Mouse (Mus musculus) embryonic facial prominence, embryonic 13.5 days (tissue): ENCODE results near the gene Ubqln5. TPM values are rescaled to one million over a fixed set of nuclear protein-coding genes. Genes with fewer than 3 reads are reported as not detected.

ENCODE experiments used
- ATAC-seq: fragments of 200-750 bp; cut with Nextera tagmentation; 2 replicates; pipeline ENCODE4 v1.8.0; 2017; ENCODE audit warnings: low read depth; ENCODE audit not compliant: insufficient number of reproducible peaks, insufficient read depth, low FRiP score, low TSS enrichment
- H3K27ac ChIP-seq: fragments of 300-500 bp; sonication (generic); 2 replicates; pipeline ENCODE4 v1.5.1; 2015; ENCODE audit warnings: moderate library complexity, mild to moderate bottlenecking, inconsistent platforms
- H3K27me3 ChIP-seq: fragments of 300-500 bp; sonication (generic); 2 replicates; pipeline ENCODE4 v1.6.1; 2015; ENCODE audit warnings: mild to moderate bottlenecking, inconsistent platforms
- H3K36me3 ChIP-seq: fragments of 300-500 bp; sonication (generic); 2 replicates; pipeline ENCODE4 v1.6.1; 2015; ENCODE audit warnings: mild to moderate bottlenecking, inconsistent platforms
- H3K4me1 ChIP-seq: fragments of 300-500 bp; sonication (generic); 2 replicates; pipeline ENCODE4 v1.6.1; 2015; ENCODE audit warnings: inconsistent platforms
- H3K4me2 ChIP-seq: fragments of 300-500 bp; sonication (generic); 2 replicates; pipeline ENCODE4 v1.6.1; 2015; ENCODE audit warnings: moderate library complexity, mild to moderate bottlenecking, inconsistent platforms
- H3K4me3 ChIP-seq: fragments of 300-500 bp; sonication (generic); 2 replicates; pipeline ENCODE4 v1.5.1; 2015; ENCODE audit warnings: mild to moderate bottlenecking, inconsistent platforms
- H3K9ac ChIP-seq: fragments of 300-500 bp; sonication (generic); 2 replicates; pipeline ENCODE4 v1.6.1; 2015; ENCODE audit warnings: mild to moderate bottlenecking, inconsistent platforms
- H3K9me3 ChIP-seq: fragments of 300-500 bp; sonication (generic); 2 replicates; pipeline ENCODE4 v1.6.1; 2016; ENCODE audit warnings: inconsistent platforms
- WGBS: fragments of 180-500 bp; shearing (Covaris S2); methylation state at CpG from one replicate; pipeline ENCODE4 v1.1.7; 2015; ENCODE audit warnings: mixed read lengths; 5-methylcytosine and 5-hydroxymethylcytosine counted together
- polyA plus RNA-seq: library from polyadenylated mRNA; unstranded; fragments of >200 nt; fragmentation: Nextera tagmentation; extraction: Ambion mirVana; gene quantifications from 2 replicates; pipeline ENCODE4 v1.2.1, GENCODE M21; 2015

Ubqln5 gene
- polyA plus RNA-seq = 0.21 TPM in 1 of 2 replicates, not detected in the other

DNA sequence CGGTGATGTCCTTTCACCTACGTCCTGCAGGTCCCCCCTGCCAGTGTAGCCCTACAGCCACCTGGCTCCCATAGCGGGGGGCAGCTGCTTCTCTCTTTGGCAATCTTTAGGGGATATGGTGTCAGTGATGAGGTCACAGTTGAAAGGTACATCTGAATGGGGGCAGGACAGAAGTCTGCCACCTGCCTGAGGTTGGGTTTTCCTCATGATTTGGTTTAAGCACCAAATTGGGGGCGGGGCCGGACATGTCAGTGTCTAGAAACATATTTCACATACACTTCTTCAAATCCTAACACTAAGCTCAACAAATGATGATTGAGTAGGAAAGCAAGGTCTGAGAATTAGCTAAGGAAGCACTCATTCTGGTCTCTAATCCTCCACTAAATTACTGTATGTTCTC, at the start of gene Ubqln5:
Gene Ubqln5 (minus strand): TSS at position 101 of the 400 bp plus-strand sequence.
- no peak within 1 kb of the TSS for H3K27ac ChIP-seq

GRCm38 (mm10) chr7:104179074-104179473, 49.4 kb upstream of the Ubqln5 start:
- Histone ChIP-seq H3K27me3 (no peaks in the 10 kb centered on the region), H3K4me3 (no peak overlapping the region), H3K9me3 (no peaks in the 10 kb centered on the region), H3K36me3 (no peaks in the 10 kb centered on the region), H3K4me1 (no peaks in the 10 kb centered on the region), H3K27ac (no peak overlapping the region), H3K9ac (no peak overlapping the region), H3K4me2 (no peak overlapping the region)
- ATAC-seq = no peak
- WGBS = 89% methylated on average over 1 of the region's 1 CpGs

More for the DNA sequence above, at the start of gene Ubqln5:
- no peak for ATAC-seq
- Histone ChIP-seq H3K4me2 (no peak within 1 kb of the TSS), H3K4me1 (no peaks in the 10 kb centered on the region), H3K9me3 (no peaks in the 10 kb centered on the region), H3K27me3 (no peaks in the 10 kb centered on the region), H3K4me3 (no peak within 1 kb of the TSS), H3K9ac (no peak within 1 kb of the TSS), H3K36me3 (no peaks in the 10 kb centered on the region)
- WGBS = 95% methylated on average over 5 of the region's 5 CpGs

GRCm38 (mm10) chr7:104178422-104179054, 48.9 kb upstream of the Ubqln5 start:
- WGBS = 73% methylated on average over 5 of the region's 5 CpGs

GRCm38 (mm10) chr7:104175085-104175484, 45.5 kb upstream of the Ubqln5 start:
- H3K4me1 ChIP-seq = no peaks in the 10 kb centered on the region
- 42% methylated on average over 1 of the region's 1 CpGs for WGBS
- H3K4me2 ChIP-seq = no peak overlapping the region
- H3K27ac ChIP-seq = no peak overlapping the region
- no peak overlapping the region for H3K4me3 ChIP-seq
- no peaks in the 10 kb centered on the region for H3K36me3 ChIP-seq
- H3K27me3 ChIP-seq = no peaks in the 10 kb centered on the region
- H3K9ac ChIP-seq = no peak overlapping the region
- H3K9me3 ChIP-seq = no peaks in the 10 kb centered on the region
- no peak for ATAC-seq

More at GRCm38 (mm10) chr7:104178422-104179054, 48.9 kb upstream of the Ubqln5 start:
- Histone ChIP-seq H3K4me1 (no peaks in the 10 kb centered on the region), H3K9me3 (no peaks in the 10 kb centered on the region), H3K27ac (no peak overlapping the region), H3K9ac (no peak overlapping the region), H3K27me3 (no peaks in the 10 kb centered on the region), H3K4me2 (no peak overlapping the region), H3K4me3 (no peak overlapping the region), H3K36me3 (no peaks in the 10 kb centered on the region)
- ATAC-seq = no peak

DNA sequence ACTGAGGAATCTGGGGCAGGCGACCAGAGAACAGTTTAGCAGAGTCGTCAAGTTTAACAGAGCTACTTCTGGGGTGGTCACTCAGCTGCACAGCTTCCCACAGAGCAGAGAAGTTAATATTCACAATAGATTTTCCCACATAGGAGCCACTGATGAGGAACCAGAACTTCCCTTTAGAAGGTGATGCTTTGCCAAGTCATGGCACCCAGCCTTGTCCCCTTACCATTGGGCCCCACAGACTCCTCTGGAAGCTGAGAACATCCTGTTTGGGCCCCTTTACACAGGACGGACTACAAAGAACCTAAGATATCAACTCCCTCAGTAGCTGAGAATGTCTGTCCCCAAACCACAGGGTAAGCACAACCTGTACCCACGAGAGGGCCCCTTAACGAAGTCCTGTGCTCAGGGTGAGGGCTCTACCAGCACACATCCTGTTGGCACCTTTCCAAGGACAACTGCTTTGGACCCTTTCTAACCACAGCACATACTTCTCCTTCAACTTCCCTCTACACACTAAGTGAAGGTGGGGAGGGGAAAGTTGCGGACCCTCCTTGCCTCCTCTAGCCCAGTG, 40.1 kb upstream of the Ubqln5 start:
- Histone ChIP-seq H3K4me2 (no peak overlapping the region), H3K36me3 (no peaks in the 10 kb centered on the region), H3K9me3 (no peaks in the 10 kb centered on the region), H3K4me3 (no peak overlapping the region), H3K9ac (no peak overlapping the region), H3K4me1 (no peaks in the 10 kb centered on the region), H3K27ac (no peak overlapping the region), H3K27me3 (no peaks in the 10 kb centered on the region)
- 75% methylated on average over 6 of the region's 6 CpGs for WGBS
- no peak for ATAC-seq

DNA sequence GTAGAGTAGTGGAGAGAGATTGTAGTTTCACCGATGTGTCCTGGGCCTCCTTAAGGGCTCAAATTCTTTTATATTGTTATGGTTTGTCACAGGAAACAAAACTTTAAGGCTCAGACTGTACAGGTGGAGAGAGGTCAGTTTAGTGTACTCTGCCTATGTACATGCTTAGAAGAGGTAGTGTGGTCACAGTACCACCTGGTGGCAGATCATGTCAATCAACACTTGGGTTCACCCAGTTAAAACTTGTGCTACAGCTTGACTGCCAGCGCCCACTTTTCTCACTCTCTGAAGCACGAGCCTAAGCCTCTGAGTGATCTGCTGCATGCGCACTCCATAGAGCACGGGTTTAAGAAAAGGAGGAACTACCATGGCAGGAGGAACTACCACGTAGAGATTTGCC, 37.5 kb upstream of the Ubqln5 start:
- no peaks in the 10 kb centered on the region for H3K36me3 ChIP-seq
- no peak overlapping the region for H3K4me2 ChIP-seq
- no peak overlapping the region for H3K4me3 ChIP-seq
- H3K27me3 ChIP-seq = no peaks in the 10 kb centered on the region
- H3K9ac ChIP-seq = no peak overlapping the region
- H3K27ac ChIP-seq = no peak overlapping the region
- 88% methylated on average over 6 of the region's 6 CpGs for WGBS
- no peaks in the 10 kb centered on the region for H3K9me3 ChIP-seq
- ATAC-seq = no peak
- no peaks in the 10 kb centered on the region for H3K4me1 ChIP-seq

- no peak within 1 kb of the TSS for H3K4me2 ChIP-seq
- no peaks in the 10 kb centered on the region for H3K9me3 ChIP-seq
- H3K27ac ChIP-seq = no peak within 1 kb of the TSS
- H3K36me3 ChIP-seq = no peaks in the 10 kb centered on the region
- no peaks in the 10 kb centered on the region for H3K27me3 ChIP-seq
- no peaks in the 10 kb centered on the region for H3K4me1 ChIP-seq
- H3K4me3 ChIP-seq = no peak within 1 kb of the TSS
- no peak for ATAC-seq
- no peak within 1 kb of the TSS for H3K9ac ChIP-seq
- WGBS = 81% methylated on average over 2 of the region's 2 CpGs
Measured at GRCm38 (mm10) chr7:104150456-104150855, 20.8 kb upstream of the Ubqln5 start, which contains the start of gene Ubqlnl. Gene Ubqlnl (minus strand): TSS chr7:104150556.

DNA sequence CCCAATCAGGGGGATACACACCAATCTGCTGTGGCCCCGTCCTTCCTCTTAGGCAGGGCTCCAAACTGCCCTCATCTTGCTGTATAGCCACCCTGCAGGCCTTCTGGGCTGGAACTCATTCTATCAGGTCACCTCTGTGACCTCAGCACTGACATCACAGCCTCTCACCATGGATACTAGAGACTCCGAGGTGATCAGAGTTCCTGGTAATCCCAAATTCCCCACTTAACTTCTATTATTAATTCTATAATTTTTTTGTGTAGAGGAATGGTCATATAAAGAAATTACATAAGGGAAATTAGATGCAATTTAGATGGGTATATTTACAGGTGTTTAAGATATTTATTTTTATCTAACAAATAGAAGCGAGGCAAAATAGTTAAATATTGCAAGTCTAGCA, 13.6 kb upstream of the Ubqln5 start, which contains the start of gene Ubqln3:
Gene Ubqln3 (minus strand): TSS at position 101 of the 400 bp plus-strand sequence.
- no peak within 1 kb of the TSS for H3K4me3 ChIP-seq
- H3K4me1 ChIP-seq = no peaks in the 10 kb centered on the region
- H3K9ac ChIP-seq = no peak within 1 kb of the TSS
- ATAC-seq = no peak
- no peaks in the 10 kb centered on the region for H3K9me3 ChIP-seq
- 73% methylated on average over 3 of the region's 3 CpGs for WGBS
- H3K27ac ChIP-seq = no peak within 1 kb of the TSS
- H3K4me2 ChIP-seq = no peak within 1 kb of the TSS
- no peaks in the 10 kb centered on the region for H3K27me3 ChIP-seq
- H3K36me3 ChIP-seq = no peaks in the 10 kb centered on the region

DNA sequence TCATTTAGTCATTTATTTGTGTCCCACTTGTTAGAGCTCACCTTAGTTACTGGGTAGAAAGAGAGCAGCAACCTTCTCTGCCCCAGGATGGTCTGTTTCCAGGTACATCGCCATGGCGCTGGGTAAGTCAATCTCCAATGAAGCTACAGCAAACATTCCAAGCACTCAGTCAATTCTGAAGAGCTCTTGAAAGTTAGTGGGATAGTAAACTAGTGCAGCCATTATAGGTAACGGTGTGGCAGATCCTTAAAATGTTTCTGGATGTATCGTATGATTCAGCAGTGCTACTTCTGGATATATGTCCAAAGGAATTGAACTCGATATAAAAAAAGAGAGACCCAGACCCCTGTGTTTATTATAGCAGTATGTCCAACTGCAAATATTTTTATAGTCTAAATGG, 7.7 kb upstream of the Ubqln5 start, which contains the start of gene Olfr643:
Gene Olfr643 (minus strand): TSS at position 101 of the 400 bp plus-strand sequence.
- Histone ChIP-seq H3K27me3 (no peaks in the 10 kb centered on the region), H3K36me3 (no peaks in the 10 kb centered on the region), H3K9me3 (no peaks in the 10 kb centered on the region), H3K27ac (no peak within 1 kb of the TSS), H3K4me2 (no peak within 1 kb of the TSS), H3K4me3 (no peak within 1 kb of the TSS), H3K9ac (no peak within 1 kb of the TSS), H3K4me1 (no peaks in the 10 kb centered on the region)
- 84% methylated on average over 5 of the region's 5 CpGs for WGBS
- ATAC-seq = no peak

- Histone ChIP-seq H3K36me3 (no peaks in the 10 kb centered on the region), H3K4me3 (no peak within 1 kb of the TSS), H3K9me3 (no peaks in the 10 kb centered on the region), H3K27ac (no peak within 1 kb of the TSS), H3K4me2 (no peak within 1 kb of the TSS), H3K27me3 (no peaks in the 10 kb centered on the region), H3K9ac (no peak within 1 kb of the TSS), H3K4me1 (no peaks in the 10 kb centered on the region)
- ATAC-seq = no peak
Measured at GRCm38 (mm10) chr7:104104757-104104972, 25.0 kb downstream of the Ubqln5 start, which contains the start of gene Olfr646. Gene Olfr646 (plus strand): TSS chr7:104104873.

GRCm38 (mm10) chr7:104103913-104104756, 25.5 kb downstream of the Ubqln5 start:
- Histone ChIP-seq H3K4me3 (no peak overlapping the region), H3K9me3 (no peaks in the 10 kb centered on the region), H3K36me3 (no peaks in the 10 kb centered on the region), H3K4me2 (no peak overlapping the region), H3K27ac (no peak overlapping the region), H3K27me3 (no peaks in the 10 kb centered on the region), H3K4me1 (no peaks in the 10 kb centered on the region), H3K9ac (no peak overlapping the region)
- WGBS = 74% methylated on average over 4 of the region's 4 CpGs
- ATAC-seq = no peak

DNA sequence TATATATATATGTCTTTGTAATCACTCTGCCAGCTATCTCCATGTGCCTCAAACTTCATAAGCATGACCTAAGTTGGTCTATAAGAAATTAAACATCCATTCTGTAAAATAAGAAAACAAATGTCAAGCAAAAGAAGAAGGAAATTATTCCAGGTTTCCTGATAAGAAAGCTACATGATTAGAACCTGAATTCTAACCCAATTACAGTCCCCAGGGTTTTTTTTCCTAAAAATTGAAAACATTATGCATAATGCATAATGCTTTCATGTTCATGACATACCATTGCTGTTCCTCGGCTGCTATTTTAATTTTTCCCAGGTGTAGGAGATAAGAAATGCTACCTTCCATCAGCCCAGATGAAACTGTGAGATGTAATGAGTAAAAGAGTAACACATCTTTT, 44.3 kb downstream of the Ubqln5 start, which contains the start of gene Olfr645:
Gene Olfr645 (minus strand): TSS at position 101 of the 400 bp plus-strand sequence.
- no peak within 1 kb of the TSS for H3K9ac ChIP-seq
- H3K27me3 ChIP-seq = no peaks in the 10 kb centered on the region
- no peaks in the 10 kb centered on the region for H3K36me3 ChIP-seq
- H3K4me1 ChIP-seq = no peaks in the 10 kb centered on the region
- no peak within 1 kb of the TSS for H3K4me3 ChIP-seq
- H3K27ac ChIP-seq = no peak within 1 kb of the TSS
- WGBS = 36% methylated on average over 1 of the region's 1 CpGs
- no peak within 1 kb of the TSS for H3K4me2 ChIP-seq
- no peak for ATAC-seq
- H3K9me3 ChIP-seq = no peaks in the 10 kb centered on the region
